Mouse (Mus musculus): ENCODE results near the gene Ddx52. TPM values are rescaled to one million over a fixed set of nuclear protein-coding genes. Genes with fewer than 3 reads are reported as not detected.
A peak's percentile ranks its signal among the peaks of the same experiment; 100 is the strongest.

Gene Ddx52
- total and polyA plus RNA-seq, 2 experiments from 2014 or later = 14.6 to 16.3 TPM

- DNase-seq (ENCODE audit: low spot score) = no peak
- no peaks in the 10 kb centered on the region for H3K9me3 ChIP-seq (ENCODE audit: low read length)
- peaks cover 56% of the 10 kb centered on the region for H3K36me3 ChIP-seq (ENCODE audit: insufficient read depth, low read length)
- no peak overlapping the region for H3K4me2 ChIP-seq (ENCODE audit: low read depth, low read length, poor library complexity, severe bottlenecking)
- no peaks in the 10 kb centered on the region for H3K27me3 ChIP-seq (ENCODE audit: insufficient read depth, low read length)
- no peak for ATAC-seq (ENCODE audit: low FRiP score)
- no peaks in the 10 kb centered on the region for H3K4me1 ChIP-seq (ENCODE audit: insufficient read depth, low read length)
- H3K4me3 ChIP-seq (ENCODE audit: low read depth, low read length) = no peak overlapping the region
- 77% methylated on average over 2 of the region's 2 CpGs for WGBS
- TF ChIP-seq CTCF (IDR thresholded peaks at IDR 0.05) = no peak
- H3K9ac ChIP-seq (replicated peaks; ENCODE audit: low read length, poor library complexity, severe bottlenecking) = no peak overlapping the region
- no peak overlapping the region for H3K27ac ChIP-seq (ENCODE audit: low read depth, low read length)
Observed at GRCm38 (mm10) chr11:83993428-83993827, 51.6 kb downstream of the Ddx52 start.

GRCm38 (mm10) chr11:83994481-83994880, 52.6 kb downstream of the Ddx52 start:
- WGBS = 89% methylated on average over 3 of the region's 3 CpGs
- ATAC-seq (ENCODE audit: low FRiP score) (no peak), DNase-seq (ENCODE audit: low spot score) (no peak)
- no peaks in the 10 kb centered on the region for H3K9me3 ChIP-seq (ENCODE audit: low read length)
- no peaks in the 10 kb centered on the region for H3K27me3 ChIP-seq (ENCODE audit: insufficient read depth, low read length)
- H3K9ac ChIP-seq (replicated peaks; ENCODE audit: low read length, poor library complexity, severe bottlenecking) = no peak overlapping the region
- peaks cover 57% of the 10 kb centered on the region for H3K36me3 ChIP-seq (ENCODE audit: insufficient read depth, low read length)
- TF ChIP-seq CTCF (IDR thresholded peaks at IDR 0.05) = no peak
- no peaks in the 10 kb centered on the region for H3K4me1 ChIP-seq (ENCODE audit: insufficient read depth, low read length)
- H3K4me2 ChIP-seq (ENCODE audit: low read depth, low read length, poor library complexity, severe bottlenecking) = no peak overlapping the region
- no peak overlapping the region for H3K27ac ChIP-seq (ENCODE audit: low read depth, low read length)
- H3K4me3 ChIP-seq (ENCODE audit: low read depth, low read length) = no peak overlapping the region

GRCm38 (mm10) chr11:83995535-83995950, 53.7 kb downstream of the Ddx52 start:
- no peak overlapping the region for H3K4me3 ChIP-seq (ENCODE audit: low read depth, low read length)
- H3K9ac ChIP-seq (replicated peaks; ENCODE audit: low read length, poor library complexity, severe bottlenecking) = no peak overlapping the region
- peaks cover 52% of the 10 kb centered on the region for H3K36me3 ChIP-seq (ENCODE audit: insufficient read depth, low read length)
- no peaks in the 10 kb centered on the region for H3K9me3 ChIP-seq (ENCODE audit: low read length)
- H3K27me3 ChIP-seq (ENCODE audit: insufficient read depth, low read length) = no peaks in the 10 kb centered on the region
- ATAC-seq (ENCODE audit: low FRiP score) (no peak), DNase-seq (ENCODE audit: low spot score) (no peak)
- no peak overlapping the region for H3K4me2 ChIP-seq (ENCODE audit: low read depth, low read length, poor library complexity, severe bottlenecking)
- H3K4me1 ChIP-seq (ENCODE audit: insufficient read depth, low read length) = no peaks in the 10 kb centered on the region
- WGBS = 92% methylated on average over 2 of the region's 2 CpGs
- no peak for TF ChIP-seq CTCF (IDR thresholded peaks at IDR 0.05)
- H3K27ac ChIP-seq (ENCODE audit: low read depth, low read length) = no peak overlapping the region

GRCm38 (mm10) chr11:83997171-83997868, 55.5 kb downstream of the Ddx52 start:
- Histone ChIP-seq H3K9me3 (ENCODE audit: low read length) (no peaks in the 10 kb centered on the region), H3K9ac (replicated peaks; ENCODE audit: low read length, poor library complexity, severe bottlenecking) (no peak overlapping the region), H3K27me3 (ENCODE audit: insufficient read depth, low read length) (no peaks in the 10 kb centered on the region), H3K4me1 (ENCODE audit: insufficient read depth, low read length) (no peaks in the 10 kb centered on the region), H3K4me2 (ENCODE audit: low read depth, low read length, poor library complexity, severe bottlenecking) (no peak overlapping the region), H3K4me3 (ENCODE audit: low read depth, low read length) (no peak overlapping the region), H3K36me3 (ENCODE audit: insufficient read depth, low read length) (peaks cover 47% of the 10 kb centered on the region), H3K27ac (ENCODE audit: low read depth, low read length) (no peak overlapping the region)
- WGBS = 92% methylated on average over 5 of the region's 5 CpGs
- no peak for TF ChIP-seq CTCF (IDR thresholded peaks at IDR 0.05)
- ATAC-seq (ENCODE audit: low FRiP score) = no peak
- DNase-seq (ENCODE audit: low spot score) = no peak

GRCm38 (mm10) chr11:83998993-83999392, 57.1 kb downstream of the Ddx52 start:
- Histone ChIP-seq H3K4me3 (ENCODE audit: low read depth, low read length) (no peak overlapping the region), H3K27me3 (ENCODE audit: insufficient read depth, low read length) (no peaks in the 10 kb centered on the region), H3K4me1 (ENCODE audit: insufficient read depth, low read length) (no peaks in the 10 kb centered on the region), H3K9me3 (ENCODE audit: low read length) (no peaks in the 10 kb centered on the region), H3K9ac (replicated peaks; ENCODE audit: low read length, poor library complexity, severe bottlenecking) (no peak overlapping the region), H3K4me2 (ENCODE audit: low read depth, low read length, poor library complexity, severe bottlenecking) (no peak overlapping the region), H3K36me3 (ENCODE audit: insufficient read depth, low read length) (peaks cover 48% of the 10 kb centered on the region), H3K27ac (ENCODE audit: low read depth, low read length) (no peak overlapping the region)
- no peak for TF ChIP-seq CTCF (IDR thresholded peaks at IDR 0.05)
- ATAC-seq (ENCODE audit: low FRiP score) (no peak), DNase-seq (ENCODE audit: low spot score) (no peak)
- WGBS = 69% methylated on average over 3 of the region's 3 CpGs

GRCm38 (mm10) chr11:83999411-83999915, 57.6 kb downstream of the Ddx52 start:
- H3K4me1 ChIP-seq (ENCODE audit: insufficient read depth, low read length) = no peaks in the 10 kb centered on the region
- peaks cover 48% of the 10 kb centered on the region for H3K36me3 ChIP-seq (ENCODE audit: insufficient read depth, low read length)

More at GRCm38 (mm10) chr11:83999411-83999915, 57.6 kb downstream of the Ddx52 start:
- Histone ChIP-seq H3K9me3 (ENCODE audit: low read length) (no peaks in the 10 kb centered on the region), H3K4me2 (ENCODE audit: low read depth, low read length, poor library complexity, severe bottlenecking) (no peak overlapping the region), H3K27me3 (ENCODE audit: insufficient read depth, low read length) (no peaks in the 10 kb centered on the region), H3K27ac (ENCODE audit: low read depth, low read length) (no peak overlapping the region), H3K9ac (replicated peaks; ENCODE audit: low read length, poor library complexity, severe bottlenecking) (no peak overlapping the region), H3K4me3 (ENCODE audit: low read depth, low read length) (no peak overlapping the region)
- no peak for TF ChIP-seq CTCF (IDR thresholded peaks at IDR 0.05)
- DNase-seq (ENCODE audit: low spot score) (peak; percentile 28), ATAC-seq (ENCODE audit: low FRiP score) (no peak)
- WGBS = 44% methylated on average over 4 of the region's 4 CpGs
